Comparison of ENCODE assay signal across 8 mouse cellular contexts in the genomic region with DNA sequence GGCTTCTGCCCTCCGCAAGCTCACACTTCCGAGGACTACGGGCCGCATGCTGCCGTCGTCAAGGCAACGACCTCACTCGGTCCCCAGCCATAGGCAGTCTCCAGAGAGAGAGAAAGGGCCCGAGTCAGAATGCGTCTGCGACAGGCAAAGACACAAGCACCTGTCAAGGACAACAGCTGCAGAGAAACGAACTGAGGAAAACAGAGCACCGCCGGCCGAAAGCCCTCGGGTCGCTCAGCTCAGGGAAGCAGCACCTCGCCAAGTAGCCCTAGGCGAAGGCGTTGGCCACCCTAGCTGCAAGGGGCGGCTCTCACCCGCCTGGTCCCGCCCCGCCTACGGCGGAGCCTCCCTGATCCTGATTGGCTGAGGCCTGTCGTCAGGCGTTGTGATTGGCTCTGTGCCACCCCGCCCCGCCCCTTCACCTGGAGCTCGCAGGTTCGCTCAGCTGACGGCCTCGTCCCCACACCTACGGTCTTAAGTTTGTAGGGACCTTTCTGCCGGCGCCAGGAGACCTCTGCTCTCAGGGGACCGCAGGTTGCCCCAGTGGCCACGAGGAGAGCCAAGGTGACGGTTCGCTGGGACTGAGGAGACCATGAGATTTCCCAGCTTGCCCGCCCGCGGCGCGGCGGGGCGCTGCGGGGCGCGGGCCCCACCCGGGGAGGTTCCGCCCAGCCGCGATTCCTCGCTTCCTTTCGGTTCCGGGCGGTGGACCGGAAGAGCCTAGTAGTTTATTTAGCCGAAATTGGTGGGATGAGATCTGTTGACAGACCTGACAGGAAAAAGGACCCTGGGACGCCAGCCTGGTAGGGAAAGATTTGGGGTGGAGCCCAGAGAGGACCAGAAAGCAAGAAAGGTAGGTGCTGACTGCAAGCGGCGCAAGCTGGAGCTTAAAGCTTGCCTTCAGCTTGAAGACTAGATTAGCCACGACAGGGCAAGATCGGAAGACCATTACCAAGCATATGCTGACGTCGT. TPM values are rescaled to one million over a fixed set of nuclear protein-coding genes. Genes with fewer than 3 reads are reported as not detected.
DNase-seq lines count a peak whose midpoint lies in the region; ATAC-seq lines count a peak whose summit lies in the region.

No protein-coding gene starts in this region.

- H3K4me1 ChIP-seq in hindbrain, embryonic 12.5 days = 0 out of 2 replicates have a peak, but pooled peaks cover 3% of the 10 kb centered on the region

- peak; percentile 91 for DNase-seq in NIH3T3 (ENCODE audit: low read depth)
- peak; percentile 98 to 99 for DNase-seq in cerebellum, postnatal 10 days
- DNase-seq in frontal cortex, postnatal 10 days (ENCODE audit: low spot score in 2 of 2) = peak; percentile 89 to 91
- peak; percentile 95 for DNase-seq in layer of hippocampus, postnatal 14 days (ENCODE audit: low spot score in 2 of 2)
- peak; percentile 95 for DNase-seq in lung, postnatal 14 days
- peak; percentile 87 for DNase-seq in retina, adult 2 months (ENCODE audit: low read depth, low spot score)
- peak; percentile 96 to 99 for DNase-seq in thymus, postnatal 36 days

- ATAC-seq in hindbrain, embryonic 12.5 days (ENCODE audit: low FRiP score) = peak; percentile 99

- peak overlapping the region; percentile 32; the same call in 1 of the 2 replicates for H3K9ac ChIP-seq in hindbrain, embryonic 12.5 days

- H3K27ac ChIP-seq in hindbrain, embryonic 12.5 days = no peak overlapping the region

- H3K4me2 ChIP-seq in hindbrain, embryonic 12.5 days (replicated peaks) = peak overlapping the region; percentile 91

- H3K4me3 ChIP-seq in hindbrain, embryonic 12.5 days = peak overlapping the region; percentile 63

- 1% methylated on average over 68 of the region's 68 CpGs for WGBS in hindbrain, embryonic 12.5 days

- H3K36me3 ChIP-seq in hindbrain, embryonic 12.5 days = no peaks in the 10 kb centered on the region

- peaks cover 9% of the 10 kb centered on the region for H3K27me3 ChIP-seq in hindbrain, embryonic 12.5 days

- no peaks in the 10 kb centered on the region for H3K9me3 ChIP-seq in hindbrain, embryonic 12.5 days (replicated peaks)

RNA-seq across cellular contexts. Expression of a gene that starts 1.0 kb away (rescaled TPM):
- 2.0 TPM in 2 replicates for polyA plus RNA-seq in hindbrain, embryonic 12.5 days (2016; fragmentation: Nextera tagmentation; extraction: Ambion mirVana)
- total RNA-seq in layer of hippocampus, postnatal 14 days (2021) = 10 to 100 TPM; 67.0 to 67.3 TPM

RNA-seq across cellular contexts. Expression of a gene that starts 40.9 kb away (rescaled TPM):
- polyA plus RNA-seq in hindbrain, embryonic 12.5 days (2016; fragmentation: Nextera tagmentation; extraction: Ambion mirVana) = 334 and 368 TPM in 2 replicates
- total RNA-seq in layer of hippocampus, postnatal 14 days (2021) = 100 to 1,000 TPM; 178 to 188 TPM

RNA-seq across cellular contexts. Expression of a gene that starts 55.4 kb away (rescaled TPM):
- polyA plus RNA-seq in hindbrain, embryonic 12.5 days (2016; fragmentation: Nextera tagmentation; extraction: Ambion mirVana) = not detected in 2 replicates
- total RNA-seq in layer of hippocampus, postnatal 14 days (2021) = not detected
